Mouse (Mus musculus) R1 (cell line): Measurements from ENCODE around the gene Arhgef16.

ENCODE experiments used
- DNase-seq: peaks from one replicate; pipeline ENCODE4 v3.0.0-alpha.2; 2018; ENCODE audit warnings: low read depth, low spot score

Arhgef16 gene

GRCm38 (mm10) chr4:154301466-154301881 lies at the start of gene Arhgef16:
Gene Arhgef16 (minus strand): TSS chr4:154301676.
- peak; percentile 75 for DNase-seq

- no peak for DNase-seq
Observed at GRCm38 (mm10) chr4:154348197-154348786, 46.8 kb upstream of the Arhgef16 start.

GRCm38 (mm10) chr4:154346731-154347522 lies 45.5 kb upstream of the Arhgef16 start:
- no peak for DNase-seq

GRCm38 (mm10) chr4:154336650-154337049 lies 35.2 kb upstream of the Arhgef16 start:
- no peak for DNase-seq

DNA sequence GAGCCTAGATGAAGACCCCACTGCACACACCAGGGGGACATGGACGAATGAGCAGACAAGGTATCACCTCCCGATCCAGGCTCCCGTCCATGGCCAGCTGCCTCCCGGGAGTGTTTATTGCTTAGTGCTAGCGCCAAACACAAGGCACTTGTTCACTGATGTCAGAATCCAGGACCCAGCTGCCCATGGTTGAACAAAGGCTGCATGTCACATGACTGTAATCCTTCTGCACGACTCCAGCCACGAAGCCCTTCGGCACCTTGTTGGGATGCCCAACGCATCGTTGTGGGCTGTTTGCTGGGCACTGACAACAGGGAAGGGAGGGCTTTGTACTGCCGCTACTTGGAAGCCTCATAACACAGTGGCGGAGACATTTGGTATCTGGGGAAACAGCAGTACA lies 34.3 kb upstream of the Arhgef16 start, which contains the start of gene B230104I21Rik:
B230104I21Rik (plus strand) TSS at position 367 of the 400 bp plus-strand sequence.
- no peak for DNase-seq

DNA sequence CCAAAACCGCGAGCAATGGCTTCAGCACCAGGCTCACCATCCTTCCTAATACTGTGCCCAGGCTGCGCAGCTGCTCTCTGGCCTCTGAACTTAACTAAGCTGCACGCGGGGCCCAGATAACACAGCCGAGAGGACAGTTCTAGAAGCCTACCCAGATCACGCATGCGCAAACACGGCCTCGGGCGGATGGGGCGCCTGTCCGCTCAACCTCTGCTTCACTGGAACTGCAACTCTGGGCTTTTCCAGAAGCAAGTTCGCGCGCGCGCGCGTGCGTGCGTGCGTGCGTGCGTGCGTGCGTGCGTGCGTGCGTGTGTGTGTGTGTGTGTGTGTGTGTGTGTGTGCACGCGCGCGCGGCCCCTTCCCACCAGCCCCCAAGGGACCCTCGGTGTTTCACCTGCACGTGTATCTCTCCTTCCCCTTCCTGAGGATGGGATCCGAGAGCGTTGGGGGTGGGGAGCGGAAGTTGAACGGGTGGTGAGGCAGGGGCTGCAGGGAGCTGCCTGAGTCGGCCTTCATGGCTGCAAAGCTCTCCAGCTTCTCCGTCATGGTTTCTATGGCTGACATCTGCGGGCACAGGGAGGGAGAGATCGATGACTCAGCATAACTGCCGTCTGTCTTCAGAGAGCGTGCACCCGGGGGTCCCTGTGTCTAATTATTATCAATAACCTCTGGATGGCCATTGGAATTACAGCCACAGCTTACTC lies 33.4 kb upstream of the Arhgef16 start:
- peak; percentile 85 for DNase-seq

DNA sequence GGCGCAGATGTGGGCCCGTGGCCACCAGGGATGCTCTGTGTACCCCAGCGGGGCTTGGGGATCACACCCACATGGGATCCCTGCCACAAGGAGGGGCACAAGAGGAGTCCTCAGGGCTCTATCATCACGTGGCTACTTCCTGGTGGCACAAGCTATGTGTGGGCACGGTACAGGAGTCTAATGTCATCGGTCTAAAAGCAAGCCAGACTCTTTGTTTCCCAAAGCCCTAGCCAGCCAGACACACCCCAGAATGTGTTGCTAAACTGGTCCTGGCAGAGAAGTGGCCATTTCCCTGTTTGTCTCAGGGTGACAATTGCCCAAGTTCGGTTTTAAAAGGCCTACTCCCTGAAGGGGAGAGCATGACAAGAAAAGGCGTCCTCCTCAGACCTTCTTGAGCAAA lies 31.8 kb upstream of the Arhgef16 start:
- no peak for DNase-seq

DNA sequence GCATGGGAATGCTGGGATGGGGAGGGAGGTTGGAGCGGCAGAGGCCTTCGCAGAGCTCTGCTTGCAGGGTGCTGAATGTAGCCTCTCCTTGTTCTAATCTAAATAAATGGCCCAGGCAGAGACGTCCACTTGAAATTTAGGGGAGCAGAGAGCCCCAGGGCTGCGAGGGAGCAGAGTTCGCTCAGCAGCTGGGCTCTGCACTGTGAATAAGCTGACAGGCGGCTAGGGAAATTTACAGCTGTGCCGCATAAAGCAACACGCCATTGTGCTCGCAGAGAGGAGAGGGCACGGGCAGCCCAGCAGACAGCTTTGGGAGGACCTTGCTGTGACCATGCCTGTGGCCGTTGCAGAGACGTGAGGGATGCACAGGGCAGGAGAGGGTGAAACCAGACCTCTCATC lies 29.8 kb upstream of the Arhgef16 start:
- no peak for DNase-seq

DNA sequence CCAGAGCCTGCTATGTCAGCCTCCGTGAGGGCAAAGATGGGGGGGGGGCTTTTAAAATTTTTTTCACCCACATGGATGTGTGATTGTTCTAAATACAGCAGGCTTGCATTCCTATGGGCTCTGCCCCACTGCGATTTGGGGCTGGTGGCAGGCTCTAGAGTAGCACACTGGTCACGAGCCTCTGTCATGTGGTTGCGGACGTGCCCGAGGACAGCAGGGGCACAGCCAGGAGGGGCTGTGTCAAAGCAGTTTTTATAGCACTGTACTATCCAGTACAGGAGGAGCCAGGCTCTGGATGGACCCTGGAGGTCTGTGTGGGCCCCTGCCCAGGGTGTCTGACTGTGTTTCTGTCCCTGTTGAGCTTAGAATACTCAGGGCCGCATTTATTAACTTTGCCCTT lies 28.5 kb upstream of the Arhgef16 start:
- no peak for DNase-seq

DNA sequence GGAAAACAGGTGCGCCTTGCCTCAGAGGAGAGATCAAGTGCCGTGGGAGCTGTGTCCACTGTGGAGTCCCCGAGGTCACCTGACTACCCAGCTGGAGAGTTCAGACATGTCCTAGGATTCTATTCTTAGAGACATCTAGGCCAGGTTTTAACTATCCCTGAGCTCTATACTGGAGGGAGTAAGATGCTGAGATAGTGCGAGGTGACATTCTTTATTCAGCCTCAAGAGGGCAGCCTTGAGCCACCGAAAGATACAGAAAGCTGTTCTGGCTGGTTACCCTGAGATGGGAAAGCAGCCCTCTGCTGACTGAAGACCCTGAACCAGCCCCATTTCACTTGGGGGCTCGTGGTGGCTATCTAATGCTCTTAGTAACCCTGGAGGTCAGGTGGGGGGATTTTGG lies 27.4 kb upstream of the Arhgef16 start:
- DNase-seq = peak; percentile 85

DNA sequence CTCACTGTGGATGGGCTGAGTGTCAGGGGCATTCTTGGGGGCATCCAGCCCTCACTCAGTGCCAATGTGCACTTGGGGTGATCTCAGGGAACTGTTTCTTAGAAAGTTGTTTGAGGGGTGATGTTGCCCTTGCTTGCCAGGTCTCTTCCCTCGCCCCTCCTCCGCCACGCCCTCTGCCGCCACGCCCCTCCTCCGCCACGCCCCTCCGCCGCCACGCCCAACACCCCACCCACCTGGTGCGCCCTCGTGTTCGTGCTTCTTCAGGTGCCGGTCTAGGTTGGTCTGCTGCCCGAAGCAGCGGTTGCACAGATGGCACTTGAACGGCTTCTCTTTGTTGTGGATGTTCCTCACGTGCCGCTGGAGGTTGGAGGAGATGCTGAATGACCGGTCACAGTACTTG lies 27.0 kb upstream of the Arhgef16 start:
- DNase-seq = no peak

DNA sequence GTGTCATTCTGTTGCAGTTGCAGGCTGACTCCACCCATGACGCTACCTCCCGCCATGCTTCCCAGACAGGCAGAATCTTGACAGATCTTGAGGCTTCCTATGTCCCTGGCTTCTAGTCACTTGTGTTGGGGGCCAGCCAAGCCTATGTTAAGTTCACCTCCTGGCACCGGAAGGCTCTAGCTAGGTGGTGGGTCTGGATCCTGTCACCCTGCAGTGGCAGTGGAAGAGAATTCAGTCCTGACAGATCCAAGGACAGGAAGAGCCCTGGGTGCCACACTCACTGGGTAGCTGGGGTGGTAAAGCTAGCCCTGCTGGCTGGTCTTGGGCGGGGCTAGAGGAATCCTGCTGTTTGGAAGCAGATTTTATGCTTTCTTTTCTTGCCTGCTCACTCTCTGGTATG lies 23.9 kb upstream of the Arhgef16 start:
- no peak for DNase-seq

- no peak for DNase-seq
Observed at GRCm38 (mm10) chr4:154313622-154313967, 12.1 kb upstream of the Arhgef16 start.

GRCm38 (mm10) chr4:154312935-154313621 lies 11.6 kb upstream of the Arhgef16 start:
- no peak for DNase-seq

- DNase-seq = no peak
Observed at GRCm38 (mm10) chr4:154312143-154312812, 10.8 kb upstream of the Arhgef16 start.

DNA sequence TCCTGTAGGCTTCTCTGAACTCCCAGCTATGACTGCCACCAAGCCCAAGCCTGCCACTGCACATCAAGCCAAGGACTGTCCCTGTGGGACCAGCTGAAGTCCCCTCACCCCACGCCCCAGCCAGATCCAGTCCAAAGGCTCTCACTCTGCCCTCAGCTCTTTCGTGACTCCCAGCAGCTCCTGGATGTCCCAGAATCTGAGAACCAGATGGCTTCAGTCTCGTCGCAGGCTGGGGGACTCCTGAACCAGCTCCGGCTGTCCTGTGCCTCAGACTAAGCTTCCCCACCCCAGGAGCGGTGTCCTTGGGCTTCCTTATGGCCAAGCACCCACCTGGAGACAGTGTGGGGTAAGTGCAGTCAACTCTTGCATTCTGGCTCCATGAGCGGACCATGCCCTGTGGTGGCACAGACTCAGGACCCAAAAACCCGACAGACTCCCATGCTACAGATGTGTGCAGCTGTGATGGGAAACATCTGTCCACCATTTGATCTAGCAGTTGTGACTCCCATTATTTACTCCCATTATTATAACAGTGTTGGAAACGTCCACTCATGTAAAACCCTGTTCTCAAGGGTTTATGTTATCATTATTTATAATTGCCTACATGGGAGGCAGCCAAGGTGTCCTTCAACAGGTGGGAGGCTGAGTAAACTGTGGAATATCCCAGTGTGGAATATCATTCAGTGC lies 9.2 kb upstream of the Arhgef16 start:
- DNase-seq = no peak

GRCm38 (mm10) chr4:154309131-154309530 lies 7.7 kb upstream of the Arhgef16 start:
- no peak for DNase-seq

DNA sequence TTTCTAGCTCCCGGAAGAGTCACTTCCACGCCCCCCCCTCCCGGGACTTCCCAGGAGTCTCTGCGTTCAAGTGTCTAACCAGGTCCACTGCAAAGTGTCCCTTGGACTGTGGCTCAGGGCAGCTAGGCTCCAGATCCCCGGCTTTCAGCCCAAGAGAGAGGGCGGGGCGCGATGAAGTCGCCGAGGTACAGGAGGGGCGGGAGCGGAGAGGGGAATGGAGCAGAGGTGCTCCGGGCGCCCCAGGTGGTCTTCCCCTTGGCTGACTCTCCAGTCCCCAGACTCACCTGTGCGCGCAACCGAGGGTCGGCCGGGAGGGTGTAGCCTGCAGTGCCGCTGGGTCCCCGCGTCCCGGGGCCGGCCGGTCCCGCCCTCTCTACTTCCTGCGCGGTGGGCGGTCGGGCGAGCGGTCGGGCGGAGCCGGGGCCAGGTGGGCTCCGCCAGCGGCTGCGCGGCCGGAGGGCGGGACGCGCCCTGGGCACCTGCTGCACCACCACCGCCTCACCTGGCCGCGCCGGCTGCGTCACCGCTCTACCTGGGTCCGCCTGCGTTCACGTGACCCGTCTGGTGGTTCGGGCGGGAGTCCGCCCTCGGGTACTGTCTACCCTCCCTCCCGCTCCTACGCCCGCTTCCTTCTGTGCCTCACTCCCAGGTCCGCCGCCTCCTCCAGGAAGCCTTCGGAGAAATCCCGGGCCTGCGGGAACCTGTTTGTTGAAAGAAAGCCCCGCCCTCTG lies 1.8 kb downstream of the Arhgef16 start:
- peak; percentile 70 for DNase-seq

- DNase-seq = peak; percentile 75
Observed at GRCm38 (mm10) chr4:154297761-154298160, 3.7 kb downstream of the Arhgef16 start.

DNA sequence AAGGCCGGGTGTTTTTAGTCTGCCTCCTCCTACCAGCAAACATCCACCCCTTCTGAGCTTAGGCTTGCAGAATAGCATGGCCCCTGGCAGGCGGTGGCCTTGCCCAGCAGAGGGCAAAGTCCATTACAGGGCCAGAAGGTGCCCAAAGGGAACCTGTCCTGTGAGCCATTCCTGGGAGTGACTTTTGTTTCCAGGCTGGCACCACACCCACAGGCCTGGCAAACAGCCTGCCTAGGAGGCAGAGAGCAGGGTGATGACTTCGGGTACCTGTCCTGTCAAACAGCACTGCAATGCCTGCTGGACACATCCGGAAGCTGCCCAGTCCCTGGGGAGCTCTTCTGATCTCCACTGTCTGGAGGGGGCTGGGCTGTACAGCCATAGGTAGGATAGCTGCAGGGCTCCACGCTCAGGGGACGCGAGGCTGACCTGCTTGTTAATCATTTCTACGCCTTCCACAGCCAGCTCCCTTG lies 7.2 kb downstream of the Arhgef16 start:
- DNase-seq = no peak
